Mouse (Mus musculus) myocyte (in vitro differentiated cells): Measurements from ENCODE around the gene Spcs3. TPM values are rescaled to one million over a fixed set of nuclear protein-coding genes. Genes with fewer than 3 reads are reported as not detected.

Experiments used
- H3K27me3 ChIP-seq: one replicate; pipeline ENCODE4 v1.6.1; 2011; ENCODE audit not compliant: control insufficient read depth, insufficient read depth, insufficient read length
- H3K36me3 ChIP-seq: one replicate; pipeline ENCODE4 v1.6.1; 2011; ENCODE audit not compliant: control insufficient read depth, insufficient read depth
- H3K4me2 ChIP-seq: one replicate; pipeline ENCODE4 v1.6.1; 2011; ENCODE audit warnings: low read depth, control low read depth
- H3K4me3 ChIP-seq: one replicate; pipeline ENCODE4 v1.5.1; 2011; ENCODE audit warnings: mild to moderate bottlenecking, control low read depth, moderate library complexity
- H3K79me2 ChIP-seq: one replicate; pipeline ENCODE4 v1.6.1; 2011; ENCODE audit not compliant: control insufficient read depth, insufficient read depth
- H3ac ChIP-seq: one replicate; pipeline ENCODE4 v1.6.1; 2011; ENCODE audit not compliant: control insufficient read depth, insufficient read length
- CEBPB ChIP-seq: IDR thresholded peaks from 2 replicates; pipeline ENCODE4 v1.6.1; 2011; ENCODE audit warnings: mild to moderate bottlenecking, moderate library complexity; ENCODE audit not compliant: poor library complexity, insufficient read depth, severe bottlenecking
- E2F4 ChIP-seq: IDR thresholded peaks from one replicate; pipeline ENCODE4 v1.6.1; 2011; ENCODE audit warnings: mild to moderate bottlenecking, control low read depth, moderate library complexity; ENCODE audit not compliant: insufficient read depth
- MAX ChIP-seq: IDR thresholded peaks from one replicate; pipeline ENCODE4 v1.6.1; 2011; ENCODE audit warnings: low read depth, mild to moderate bottlenecking, control low read depth
- MYOD1 ChIP-seq, 3 experiments: IDR thresholded peaks; one replicate each; pipeline ENCODE4 v1.6.1; 2011; ENCODE audit warnings: control low read depth in 2 of 3, low read depth in 2 of 3, mild to moderate bottlenecking in 2 of 3, moderate library complexity in 1 of 3; ENCODE audit not compliant: insufficient read length in 2 of 3, control insufficient read depth in 1 of 3
- MYOG ChIP-seq, 3 experiments: IDR thresholded peaks; one replicate each; pipeline ENCODE4 v1.6.1; 2011; ENCODE audit warnings: control low read depth in 2 of 3, low read depth in 2 of 3, mild to moderate bottlenecking in 2 of 3; ENCODE audit not compliant: insufficient read length in 2 of 3, control insufficient read depth in 1 of 3, insufficient read depth in 1 of 3
- POLR2A ChIP-seq: IDR thresholded peaks from one replicate; pipeline ENCODE4 v1.6.1; 2011; ENCODE audit warnings: low read depth, mild to moderate bottlenecking, control low read depth, moderate library complexity; ENCODE audit not compliant: insufficient read length
- POLR2AphosphoS2 ChIP-seq: IDR thresholded peaks from one replicate; pipeline ENCODE4 v1.6.1; 2011; ENCODE audit warnings: low read depth, control low read depth; ENCODE audit not compliant: insufficient read length
- REST ChIP-seq: IDR thresholded peaks from one replicate; pipeline ENCODE4 v1.6.1; 2011; ENCODE audit warnings: mild to moderate bottlenecking, control low read depth, moderate library complexity; ENCODE audit not compliant: insufficient read depth, insufficient read length
- SRF ChIP-seq: IDR thresholded peaks from one replicate; pipeline ENCODE4 v1.6.1; 2011; ENCODE audit warnings: low read depth; ENCODE audit not compliant: control insufficient read depth, insufficient read length
- TCF12 ChIP-seq: IDR thresholded peaks from one replicate; pipeline ENCODE4 v1.6.1; 2011; ENCODE audit warnings: mild to moderate bottlenecking, control low read depth; ENCODE audit not compliant: poor library complexity, insufficient read depth, severe bottlenecking
- TCF3 ChIP-seq: IDR thresholded peaks from one replicate; pipeline ENCODE4 v1.6.1; 2011; ENCODE audit warnings: low read depth, control low read depth; ENCODE audit not compliant: insufficient read length
- USF1 ChIP-seq: IDR thresholded peaks from one replicate; pipeline ENCODE4 v1.6.1; 2011; ENCODE audit warnings: low read depth, mild to moderate bottlenecking, control low read depth, moderate library complexity
- polyA plus RNA-seq: library from polyadenylated mRNA; unstranded; fragments of >200 nt; fragmentation: generic; extraction: Trizol; gene quantifications from one replicate; pipeline ENCODE4 v1.2.1, GENCODE M21; 2012; ENCODE audit warnings: missing spikeins

Gene Spcs3
- polyA plus RNA-seq, 1 experiment: 18.3 TPM

GRCm38 (mm10) chr8:54565181-54565580 is 35.4 kb upstream of the Spcs3 start:
- H3K36me3 ChIP-seq: peaks cover 26% of the 10 kb centered on the region
- H3K4me3 ChIP-seq: no peak overlapping the region
- TF ChIP-seq MYOD1 (IDR thresholded peaks at IDR 0.05; ENCODE audit: control insufficient read depth in 1 of 3, insufficient read length in 2 of 3, low read depth in 2 of 3) (no peak), POLR2A (no peak), MYOG (IDR thresholded peaks at IDR 0.05; ENCODE audit: control insufficient read depth in 1 of 3, insufficient read depth in 1 of 3, insufficient read length in 2 of 3, low read depth in 2 of 3) (no peak), E2F4 (no peak), TCF3 (no peak), CEBPB (no peak), MAX (no peak), USF1 (no peak), TCF12 (no peak), SRF (no peak), REST (no peak), POLR2AphosphoS2 (no peak)
- H3ac ChIP-seq: no peak overlapping the region
- no peak overlapping the region for H3K4me2 ChIP-seq
- no peaks in the 10 kb centered on the region for H3K27me3 ChIP-seq
- peaks cover 100% of the 10 kb centered on the region for H3K79me2 ChIP-seq

GRCm38 (mm10) chr8:54562137-54562536 is 32.3 kb upstream of the Spcs3 start:
- no peak for TF ChIP-seq SRF
- TF ChIP-seq MAX: no peak
- no peak for TF ChIP-seq TCF12
- no peak for TF ChIP-seq POLR2A
- TF ChIP-seq REST: no peak
- TF ChIP-seq CEBPB: no peak
- TF ChIP-seq E2F4: no peak
- no peaks in the 10 kb centered on the region for H3K27me3 ChIP-seq
- no peak overlapping the region for H3ac ChIP-seq
- no peak overlapping the region for H3K4me3 ChIP-seq
- H3K36me3 ChIP-seq: peaks cover 32% of the 10 kb centered on the region
- H3K79me2 ChIP-seq: peaks cover 96% of the 10 kb centered on the region
- no peak overlapping the region for H3K4me2 ChIP-seq

- peaks cover 13% of the 10 kb centered on the region for H3K36me3 ChIP-seq
- H3ac ChIP-seq: no peak overlapping the region
- no peak overlapping the region for H3K4me3 ChIP-seq
- peaks cover 92% of the 10 kb centered on the region for H3K79me2 ChIP-seq
- peak overlapping the region; percentile 88 for H3K4me2 ChIP-seq
- H3K27me3 ChIP-seq: no peaks in the 10 kb centered on the region
- TF ChIP-seq REST: no peak
- TF ChIP-seq SRF: no peak
- 0 out of 2 replicates have a peak, but pooled peaks have one; percentile 32 for TF ChIP-seq CEBPB
- TF ChIP-seq POLR2AphosphoS2: no peak
- no peak for TF ChIP-seq TCF3
- TF ChIP-seq MYOD1 (IDR thresholded peaks at IDR 0.05; ENCODE audit: control insufficient read depth in 1 of 3, insufficient read length in 2 of 3, low read depth in 2 of 3): no peak
These were observed 25.1 kb upstream of the Spcs3 start for GRCm38 (mm10) chr8:54554921-54555320.

- Histone ChIP-seq H3K79me2 (peaks cover 48% of the 10 kb centered on the region), H3K27me3 (no peaks in the 10 kb centered on the region), H3K36me3 (no peaks in the 10 kb centered on the region), H3ac (no peak overlapping the region), H3K4me2 (peak overlapping the region; percentile 88), H3K4me3 (peak overlapping the region; percentile 75)
- TF ChIP-seq TCF12 (peak; percentile 37), MYOG (IDR thresholded peaks at IDR 0.05; ENCODE audit: control insufficient read depth in 1 of 3, insufficient read depth in 1 of 3, insufficient read length in 2 of 3, low read depth in 2 of 3) (peak in 2 of 3 experiments; percentile 39 to 58), REST (no peak), MYOD1 (IDR thresholded peaks at IDR 0.05; ENCODE audit: control insufficient read depth in 1 of 3, insufficient read length in 2 of 3, low read depth in 2 of 3) (peak; percentile 72 to 84 (median 76)), USF1 (no peak), TCF3 (no peak), MAX (no peak), CEBPB (peak; percentile 85), POLR2A (peak; percentile 85), SRF (peak; percentile 72), E2F4 (no peak), POLR2AphosphoS2 (peak; percentile 96)
These were observed 20.3 kb upstream of the Spcs3 start for GRCm38 (mm10) chr8:54550026-54550574.

GRCm38 (mm10) chr8:54548383-54548782 is 18.6 kb upstream of the Spcs3 start:
- Histone ChIP-seq H3ac (no peak overlapping the region), H3K4me2 (peak overlapping the region; percentile 88), H3K79me2 (peaks cover 30% of the 10 kb centered on the region), H3K27me3 (no peaks in the 10 kb centered on the region), H3K4me3 (peak overlapping the region; percentile 75), H3K36me3 (no peaks in the 10 kb centered on the region)
- no peak for TF ChIP-seq E2F4
- TF ChIP-seq USF1: no peak
- peak; percentile 92 to 99 (median 95) for TF ChIP-seq MYOG (IDR thresholded peaks at IDR 0.05; ENCODE audit: control insufficient read depth in 1 of 3, insufficient read depth in 1 of 3, insufficient read length in 2 of 3, low read depth in 2 of 3)
- TF ChIP-seq POLR2A: peak; percentile 66
- peak; percentile 71 for TF ChIP-seq TCF3
- peak; percentile 25 for TF ChIP-seq MAX
- peak; percentile 68 for TF ChIP-seq POLR2AphosphoS2
- peak; percentile 73 to 99 (median 96) for TF ChIP-seq MYOD1 (IDR thresholded peaks at IDR 0.05; ENCODE audit: control insufficient read depth in 1 of 3, insufficient read length in 2 of 3, low read depth in 2 of 3)
- no peak for TF ChIP-seq SRF
- peak; percentile 80 for TF ChIP-seq TCF12
- 0 out of 2 replicates have a peak, but pooled peaks have one; percentile 23 for TF ChIP-seq CEBPB
- TF ChIP-seq REST: no peak
